Mouse (Mus musculus): ENCODE measurements around the gene Vrk3.
A peak's percentile ranks its signal among the peaks of the same experiment; 100 is the strongest.

DNA sequence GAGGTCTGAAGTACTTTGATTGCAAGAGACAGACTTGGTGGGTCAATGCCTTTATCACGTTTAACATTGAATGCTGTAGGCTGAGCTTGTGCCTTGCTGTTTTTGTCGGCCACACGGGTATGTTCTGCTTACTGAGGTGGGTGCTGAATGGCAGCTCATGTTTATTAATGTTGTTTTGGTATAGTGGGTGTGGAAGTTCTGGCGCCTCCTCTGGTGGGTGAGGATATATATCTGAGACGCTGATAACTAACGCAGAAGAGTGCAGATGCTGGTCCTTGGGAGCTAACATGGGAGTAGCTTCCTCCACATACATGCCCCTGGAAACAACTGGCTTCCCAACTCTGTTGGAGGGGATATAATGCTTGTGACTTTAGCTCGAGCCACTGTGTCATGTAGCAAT, 75.2 kb downstream of the Vrk3 start:
- no peak for TF ChIP-seq EP300 (IDR thresholded peaks at IDR 0.05; ENCODE audit: low read depth)
- TF ChIP-seq CTCF (IDR thresholded peaks at IDR 0.05; ENCODE audit: low read depth): peak; percentile 56
